Mouse (Mus musculus) heart, adult 2 months (tissue): ENCODE results near the gene Scn10a.

ENCODE experiments used
- CTCF ChIP-seq: fragments of 200-600 bp; IDR thresholded peaks from 2 replicates; pipeline ENCODE4 v1.8.1; 2022; ENCODE audit warnings: antibody characterized with exemption, mild to moderate bottlenecking, moderate library complexity
- POLR2A ChIP-seq: fragments of 200-500 bp; IDR thresholded peaks from 2 replicates; pipeline ENCODE4 v1.6.1; 2011; ENCODE audit warnings: mild to moderate bottlenecking, low read depth, low read length, control low read depth; ENCODE audit not compliant: insufficient read depth

DNA sequence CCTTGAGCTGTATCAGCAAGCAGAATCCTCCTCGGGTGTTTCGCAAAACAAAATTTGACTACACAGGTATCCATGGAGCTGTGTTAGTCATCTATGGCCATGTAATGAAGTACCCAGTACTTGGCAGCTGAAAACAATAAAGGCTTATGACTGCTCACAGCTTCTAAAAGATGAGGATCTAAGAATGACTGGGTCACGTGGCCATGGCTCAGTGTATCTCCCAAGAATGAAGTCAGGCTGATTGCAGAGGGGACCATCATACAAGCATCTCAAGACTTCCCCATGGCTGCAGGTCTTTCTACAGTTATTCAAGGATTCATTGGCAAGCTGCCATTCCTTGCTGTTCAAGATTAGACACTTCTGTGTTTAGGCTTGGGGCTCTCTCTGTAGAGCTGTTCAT, 24.2 kb upstream of the Scn10a start:
- TF ChIP-seq CTCF (no peak), POLR2A (no peak)
